Mouse (Mus musculus): Measurements from ENCODE around the gene H2al1h. TPM values are rescaled to one million over a fixed set of nuclear protein-coding genes. Genes with fewer than 3 reads are reported as not detected.

Gene H2al1h
- not detected for polyA plus RNA-seq (2015; fragmentation: Illumina TruSeq; extraction: RNeasy Lipid Tissue Mini Kit (QIAGEN cat#74804); ENCODE audit: insufficient read depth, low replicate concordance)

DNA sequence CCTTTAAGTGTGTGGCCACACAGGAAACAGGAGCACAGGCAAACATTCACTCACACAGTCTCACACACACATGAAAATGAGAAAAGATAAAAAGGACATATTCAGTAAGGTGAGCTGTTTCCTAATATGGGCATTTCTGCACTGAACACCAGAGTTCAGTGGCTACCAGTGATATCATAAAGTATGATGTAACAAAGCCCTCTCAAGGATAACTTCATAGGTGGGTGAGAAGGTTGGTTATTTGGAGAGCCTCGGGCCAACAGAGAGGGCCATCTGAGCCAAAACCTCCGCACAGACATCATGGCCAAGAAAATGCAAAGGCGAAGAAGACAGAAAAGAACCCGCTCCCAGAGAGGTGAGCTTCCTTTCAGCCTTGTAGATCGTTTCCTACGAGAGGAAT is at the start of gene H2al1h:
Gene H2al1h, plus strand, starts transcription at position 301 of the 400 bp plus-strand sequence.

DNA sequence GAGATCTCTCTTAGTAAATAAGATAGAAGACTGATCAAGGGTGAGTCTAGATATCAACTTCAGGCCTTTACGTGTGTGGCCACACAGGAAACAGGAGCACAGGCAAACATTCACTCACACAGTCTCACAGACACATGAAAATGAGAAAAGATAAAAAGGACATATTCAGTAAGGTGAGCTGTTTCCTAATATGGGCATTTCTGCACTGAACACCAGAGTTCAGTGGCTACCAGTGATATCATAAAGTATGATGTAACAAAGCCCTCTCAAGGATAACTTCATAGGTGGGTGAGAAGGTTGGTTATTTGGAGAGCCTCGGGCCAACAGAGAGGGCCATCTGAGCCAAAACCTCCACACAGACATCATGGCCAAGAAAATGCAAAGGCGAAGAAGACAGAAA is 22.3 kb upstream of the H2al1h start, which contains the start of gene H2al1a:
Gene H2al1a, plus strand, starts transcription at position 301 of the 400 bp plus-strand sequence.

DNA sequence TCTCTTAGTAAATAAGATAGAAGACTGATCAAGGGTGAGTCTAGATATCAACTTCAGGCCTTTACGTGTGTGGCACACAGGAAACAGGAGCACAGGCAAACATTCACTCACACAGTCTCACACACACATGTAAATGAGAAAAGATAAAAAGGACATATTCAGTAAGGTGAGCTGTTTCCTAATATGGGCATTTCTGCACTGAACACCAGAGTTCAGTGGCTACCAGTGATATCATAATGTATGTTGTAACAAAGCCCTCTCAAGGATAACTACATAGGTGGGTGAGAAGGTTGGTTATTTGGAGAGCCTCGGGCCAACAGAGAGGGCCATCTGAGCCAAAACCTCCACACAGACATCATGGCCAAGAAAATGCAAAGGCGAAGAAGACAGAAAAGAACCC is 19.2 kb upstream of the H2al1h start, which contains the start of gene H2al1b:
Gene H2al1b, plus strand, starts transcription at position 301 of the 400 bp plus-strand sequence.

DNA sequence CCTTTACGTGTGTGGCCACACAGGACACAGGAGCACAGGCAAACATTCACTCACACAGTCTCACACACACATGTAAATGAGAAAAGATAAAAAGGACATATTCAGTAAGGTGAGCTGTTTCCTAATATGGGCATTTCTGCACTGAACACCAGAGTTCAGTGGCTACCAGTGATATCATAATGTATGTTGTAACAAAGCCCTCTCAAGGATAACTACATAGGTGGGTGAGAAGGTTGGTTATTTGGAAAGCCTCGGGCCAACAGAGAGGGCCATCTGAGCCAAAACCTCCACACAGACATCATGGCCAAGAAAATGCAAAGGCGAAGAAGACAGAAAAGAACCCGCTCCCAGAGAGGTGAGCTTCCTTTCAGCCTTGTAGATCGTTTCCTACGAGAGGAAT is 15.9 kb upstream of the H2al1h start, which contains the start of gene H2al1c:
Gene H2al1c, plus strand, starts transcription at position 301 of the 400 bp plus-strand sequence.

DNA sequence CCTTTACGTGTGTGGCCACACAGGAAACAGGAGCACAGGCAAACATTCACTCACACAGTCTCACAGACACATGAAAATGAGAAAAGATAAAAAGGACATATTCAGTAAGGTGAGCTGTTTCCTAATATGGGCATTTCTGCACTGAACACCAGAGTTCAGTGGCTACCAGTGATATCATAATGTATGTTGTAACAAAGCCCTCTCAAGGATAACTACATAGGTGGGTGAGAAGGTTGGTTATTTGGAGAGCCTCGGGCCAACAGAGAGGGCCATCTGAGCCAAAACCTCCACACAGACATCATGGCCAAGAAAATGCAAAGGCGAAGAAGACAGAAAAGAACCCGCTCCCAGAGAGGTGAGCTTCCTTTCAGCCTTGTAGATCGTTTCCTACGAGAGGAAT is 12.8 kb upstream of the H2al1h start, which contains the start of gene H2al1d:
Gene H2al1d, plus strand, starts transcription at position 301 of the 400 bp plus-strand sequence.

DNA sequence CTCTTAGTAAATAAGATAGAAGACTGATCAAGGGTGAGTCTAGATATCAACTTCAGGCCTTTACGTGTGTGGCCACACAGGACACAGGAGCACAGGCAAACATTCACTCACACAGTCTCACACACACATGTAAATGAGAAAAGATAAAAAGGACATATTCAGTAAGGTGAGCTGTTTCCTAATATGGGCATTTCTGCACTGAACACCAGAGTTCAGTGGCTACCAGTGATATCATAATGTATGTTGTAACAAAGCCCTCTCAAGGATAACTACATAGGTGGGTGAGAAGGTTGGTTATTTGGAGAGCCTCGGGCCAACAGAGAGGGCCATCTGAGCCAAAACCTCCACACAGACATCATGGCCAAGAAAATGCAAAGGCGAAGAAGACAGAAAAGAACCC is 9.7 kb upstream of the H2al1h start, which contains the start of gene H2al1e:
Gene H2al1e, plus strand, starts transcription at position 301 of the 400 bp plus-strand sequence.

DNA sequence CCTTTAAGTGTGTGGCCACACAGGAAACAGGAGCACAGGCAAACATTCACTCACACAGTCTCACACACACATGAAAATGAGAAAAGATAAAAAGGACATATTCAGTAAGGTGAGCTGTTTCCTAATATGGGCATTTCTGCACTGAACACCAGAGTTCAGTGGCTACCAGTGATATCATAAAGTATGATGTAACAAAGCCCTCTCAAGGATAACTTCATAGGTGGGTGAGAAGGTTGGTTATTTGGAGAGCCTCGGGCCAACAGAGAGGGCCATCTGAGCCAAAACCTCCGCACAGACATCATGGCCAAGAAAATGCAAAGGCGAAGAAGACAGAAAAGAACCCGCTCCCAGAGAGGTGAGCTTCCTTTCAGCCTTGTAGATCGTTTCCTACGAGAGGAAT is 6.4 kb upstream of the H2al1h start, which contains the start of gene H2al1f:
Gene H2al1f, plus strand, starts transcription at position 301 of the 400 bp plus-strand sequence.

DNA sequence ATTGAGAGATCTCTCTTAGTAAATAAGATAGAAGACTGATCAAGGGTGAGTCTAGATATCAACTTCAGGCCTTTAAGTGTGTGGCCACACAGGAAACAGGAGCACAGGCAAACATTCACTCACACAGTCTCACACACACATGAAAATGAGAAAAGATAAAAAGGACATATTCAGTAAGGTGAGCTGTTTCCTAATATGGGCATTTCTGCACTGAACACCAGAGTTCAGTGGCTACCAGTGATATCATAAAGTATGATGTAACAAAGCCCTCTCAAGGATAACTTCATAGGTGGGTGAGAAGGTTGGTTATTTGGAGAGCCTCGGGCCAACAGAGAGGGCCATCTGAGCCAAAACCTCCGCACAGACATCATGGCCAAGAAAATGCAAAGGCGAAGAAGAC is 3.3 kb upstream of the H2al1h start, which contains the start of gene H2al1g:
Gene H2al1g, plus strand, starts transcription at position 301 of the 400 bp plus-strand sequence.

DNA sequence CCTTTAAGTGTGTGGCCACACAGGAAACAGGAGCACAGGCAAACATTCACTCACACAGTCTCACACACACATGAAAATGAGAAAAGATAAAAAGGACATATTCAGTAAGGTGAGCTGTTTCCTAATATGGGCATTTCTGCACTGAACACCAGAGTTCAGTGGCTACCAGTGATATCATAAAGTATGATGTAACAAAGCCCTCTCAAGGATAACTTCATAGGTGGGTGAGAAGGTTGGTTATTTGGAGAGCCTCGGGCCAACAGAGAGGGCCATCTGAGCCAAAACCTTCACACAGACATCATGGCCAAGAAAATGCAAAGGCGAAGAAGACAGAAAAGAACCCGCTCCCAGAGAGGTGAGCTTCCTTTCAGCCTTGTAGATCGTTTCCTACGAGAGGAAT is 3.1 kb downstream of the H2al1h start, which contains the start of gene H2al1i:
Gene H2al1i, plus strand, starts transcription at position 301 of the 400 bp plus-strand sequence.

DNA sequence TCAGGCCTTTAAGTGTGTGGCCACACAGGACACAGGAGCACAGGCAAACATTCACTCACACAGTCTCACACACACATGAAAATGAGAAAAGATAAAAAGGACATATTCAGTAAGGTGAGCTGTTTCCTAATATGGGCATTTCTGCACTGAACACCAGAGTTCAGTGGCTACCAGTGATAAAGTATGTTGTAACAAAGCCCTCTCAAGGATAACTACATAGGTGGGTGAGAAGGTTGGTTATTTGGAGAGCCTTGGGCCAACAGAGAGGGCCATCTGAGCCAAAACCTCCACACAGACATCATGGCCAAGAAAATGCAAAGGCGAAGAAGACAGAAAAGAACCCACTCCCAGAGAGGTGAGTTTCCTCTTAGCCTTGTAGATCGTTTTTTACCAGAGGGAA is 6.2 kb downstream of the H2al1h start, which contains the start of gene H2al1j:
Gene H2al1j, plus strand, starts transcription at position 301 of the 400 bp plus-strand sequence.

Other genes with a start within 250 kb of the H2al1h start
- not detected for gene H2al1a, start 22.2 kb upstream of the H2al1h start, polyA plus RNA-seq (2015; fragmentation: Illumina TruSeq; extraction: RNeasy Lipid Tissue Mini Kit (QIAGEN cat#74804); ENCODE audit: insufficient read depth, low replicate concordance)
- gene H2al1b, start 19.1 kb upstream of the H2al1h start, polyA plus RNA-seq (2015; fragmentation: Illumina TruSeq; extraction: RNeasy Lipid Tissue Mini Kit (QIAGEN cat#74804); ENCODE audit: insufficient read depth, low replicate concordance) = not detected
- not detected for gene H2al1c, start 15.8 kb upstream of the H2al1h start, polyA plus RNA-seq (2015; fragmentation: Illumina TruSeq; extraction: RNeasy Lipid Tissue Mini Kit (QIAGEN cat#74804); ENCODE audit: insufficient read depth, low replicate concordance)
- not detected for gene H2al1d, start 12.7 kb upstream of the H2al1h start, polyA plus RNA-seq (2015; fragmentation: Illumina TruSeq; extraction: RNeasy Lipid Tissue Mini Kit (QIAGEN cat#74804); ENCODE audit: insufficient read depth, low replicate concordance)
- gene H2al1e, start 9.6 kb upstream of the H2al1h start, polyA plus RNA-seq (2015; fragmentation: Illumina TruSeq; extraction: RNeasy Lipid Tissue Mini Kit (QIAGEN cat#74804); ENCODE audit: insufficient read depth, low replicate concordance) = not detected
- not detected for gene H2al1f, start 6.3 kb upstream of the H2al1h start, polyA plus RNA-seq (2015; fragmentation: Illumina TruSeq; extraction: RNeasy Lipid Tissue Mini Kit (QIAGEN cat#74804); ENCODE audit: insufficient read depth, low replicate concordance)
- not detected for gene H2al1g, start 3.2 kb upstream of the H2al1h start, polyA plus RNA-seq (2015; fragmentation: Illumina TruSeq; extraction: RNeasy Lipid Tissue Mini Kit (QIAGEN cat#74804); ENCODE audit: insufficient read depth, low replicate concordance)
- gene H2al1i, start 3.2 kb downstream of the H2al1h start, polyA plus RNA-seq (2015; fragmentation: Illumina TruSeq; extraction: RNeasy Lipid Tissue Mini Kit (QIAGEN cat#74804); ENCODE audit: insufficient read depth, low replicate concordance) = not detected
- not detected for gene H2al1j, start 6.3 kb downstream of the H2al1h start, polyA plus RNA-seq (2015; fragmentation: Illumina TruSeq; extraction: RNeasy Lipid Tissue Mini Kit (QIAGEN cat#74804); ENCODE audit: insufficient read depth, low replicate concordance)

Data from spleen, adult 10 weeks (tissue).